Mouse (Mus musculus): ENCODE data around the gene Dennd5a. TPM values are rescaled to one million over a fixed set of nuclear protein-coding genes. Genes with fewer than 3 reads are reported as not detected.

The Dennd5a gene
- polyA plus RNA-seq, 1 experiment from 2014 or later = 15.3 TPM

DNA sequence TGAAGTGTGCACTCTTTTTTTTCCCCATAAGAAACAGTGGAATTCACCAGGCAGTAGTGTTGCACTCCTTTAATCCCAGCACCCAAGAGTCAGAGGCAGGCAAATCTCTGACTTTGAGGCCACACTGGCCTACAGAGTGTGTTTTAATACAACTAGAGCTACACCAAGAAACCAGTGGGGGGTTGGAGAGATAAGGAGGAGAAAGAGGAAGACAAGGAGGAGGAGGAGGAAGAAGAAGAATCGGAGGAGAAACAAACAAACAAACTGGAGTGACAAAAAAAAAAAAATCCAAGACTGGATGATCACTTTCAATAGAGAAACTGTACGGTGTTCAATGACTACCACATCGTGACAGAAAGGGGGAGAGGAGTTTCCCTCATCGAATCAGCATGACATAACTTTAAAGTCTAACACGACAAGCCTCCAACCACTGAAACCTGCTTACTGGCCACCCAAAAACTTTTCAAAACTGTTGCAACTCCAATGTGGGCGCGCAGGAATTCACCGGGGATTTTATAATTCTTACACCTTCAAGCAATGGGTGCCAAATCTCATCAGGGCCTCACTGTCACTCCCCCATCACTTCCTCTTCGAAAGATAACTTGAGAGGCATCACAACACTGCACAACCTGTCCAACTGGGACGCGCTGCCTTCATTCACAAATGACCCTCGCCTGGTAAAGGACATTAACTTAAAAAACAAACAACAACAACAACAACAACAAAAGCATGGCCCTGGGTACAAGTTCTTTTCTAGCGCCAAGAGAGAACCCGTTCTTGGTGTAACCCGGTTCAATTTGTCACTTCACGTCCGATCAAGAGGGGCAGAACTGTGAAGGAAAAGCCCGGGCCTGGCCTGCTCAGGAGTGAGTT, 1.2 kb downstream of the Dennd5a start:
- WGBS = 10% methylated on average over 18 of the region's 18 CpGs
- no peaks in the 10 kb centered on the region for H3K27me3 ChIP-seq (replicated peaks; ENCODE audit: control insufficient read depth, insufficient read depth, low read length)
- peak overlapping the region; percentile 80 for H3K27ac ChIP-seq (ENCODE audit: low read depth, low read length)
- no peaks in the 10 kb centered on the region for H3K9me3 ChIP-seq (ENCODE audit: control insufficient read depth)
- TF ChIP-seq CTCF (IDR thresholded peaks at IDR 0.05; ENCODE audit: low read depth) = no peak
- no peaks in the 10 kb centered on the region for H3K4me1 ChIP-seq (replicated peaks; ENCODE audit: control insufficient read depth, insufficient read depth, low read length)
- H3K9ac ChIP-seq (ENCODE audit: low read depth, low read length) = peak overlapping the region; percentile 90
- H3K4me3 ChIP-seq (ENCODE audit: low read depth, low read length) = peak overlapping the region; percentile 76
- peak overlapping the region; percentile 88 for H3K4me2 ChIP-seq (replicated peaks; ENCODE audit: low read depth)
- no peak for ATAC-seq
- no peaks in the 10 kb centered on the region for H3K36me3 ChIP-seq (ENCODE audit: control insufficient read depth, insufficient read depth)

GRCm38 (mm10) chr7:109957996-109958789, 2.1 kb downstream of the Dennd5a start:
- no peak overlapping the region for H3K9ac ChIP-seq (ENCODE audit: low read depth, low read length)

DNA sequence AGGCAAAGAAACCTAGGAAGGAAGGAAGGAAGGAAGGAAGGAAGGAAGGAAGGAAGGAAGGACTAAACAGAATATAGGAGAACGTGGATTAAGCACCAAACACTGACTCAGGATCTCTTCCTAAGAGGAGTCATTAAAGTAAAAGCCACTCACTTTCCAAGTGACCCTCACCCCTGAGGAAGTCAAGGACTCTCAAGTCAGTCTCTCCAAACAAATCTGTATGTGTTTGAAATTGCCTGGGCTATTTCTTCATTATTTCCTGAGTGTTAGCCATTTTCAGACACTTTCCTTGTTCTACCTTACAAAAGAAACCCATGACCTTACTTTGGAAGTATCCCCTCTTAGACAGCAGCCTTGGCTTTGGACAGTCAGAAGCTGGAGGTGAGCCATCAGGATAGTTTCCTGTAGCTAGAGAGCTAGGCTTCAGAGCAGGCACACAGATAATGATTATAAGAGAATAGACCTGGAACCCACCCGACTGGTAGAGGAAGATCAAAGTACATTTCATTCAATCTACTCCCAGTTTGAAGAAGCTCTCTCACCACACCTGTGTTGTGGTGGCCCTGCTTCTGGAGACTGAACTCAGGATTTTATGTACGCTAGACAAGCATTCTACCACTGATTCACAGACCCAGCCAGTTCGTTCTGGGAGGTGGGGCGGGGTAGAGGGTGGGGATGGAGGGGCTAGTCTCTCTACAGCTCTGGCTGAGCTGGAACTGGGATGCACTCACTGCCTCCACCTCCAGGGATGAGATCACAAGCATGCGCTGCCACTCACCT, 5.5 kb downstream of the Dennd5a start:
- H3K36me3 ChIP-seq (ENCODE audit: control insufficient read depth, insufficient read depth) = no peaks in the 10 kb centered on the region
- H3K4me2 ChIP-seq (replicated peaks; ENCODE audit: low read depth) = no peak overlapping the region
- ATAC-seq = peak; percentile 28; the same call in 1 of the 2 replicates
- H3K27me3 ChIP-seq (replicated peaks; ENCODE audit: control insufficient read depth, insufficient read depth, low read length) = no peaks in the 10 kb centered on the region
- no peak for TF ChIP-seq CTCF (IDR thresholded peaks at IDR 0.05; ENCODE audit: low read depth)
- H3K4me3 ChIP-seq (ENCODE audit: low read depth, low read length) = no peak overlapping the region
- H3K9ac ChIP-seq (ENCODE audit: low read depth, low read length) = no peak overlapping the region
- no peaks in the 10 kb centered on the region for H3K4me1 ChIP-seq (replicated peaks; ENCODE audit: control insufficient read depth, insufficient read depth, low read length)
- no peaks in the 10 kb centered on the region for H3K9me3 ChIP-seq (ENCODE audit: control insufficient read depth)
- no peak overlapping the region for H3K27ac ChIP-seq (ENCODE audit: low read depth, low read length)
- 37% methylated on average over 6 of the region's 6 CpGs for WGBS

More at GRCm38 (mm10) chr7:109957996-109958789, 2.1 kb downstream of the Dennd5a start:
- Histone ChIP-seq H3K27ac (ENCODE audit: low read depth, low read length) (no peak overlapping the region), H3K9me3 (ENCODE audit: control insufficient read depth) (no peaks in the 10 kb centered on the region), H3K4me1 (replicated peaks; ENCODE audit: control insufficient read depth, insufficient read depth, low read length) (no peaks in the 10 kb centered on the region), H3K4me2 (replicated peaks; ENCODE audit: low read depth) (peak overlapping the region; percentile 88), H3K4me3 (ENCODE audit: low read depth, low read length) (peak overlapping the region; percentile 76; the same call in 1 of the 2 replicates), H3K27me3 (replicated peaks; ENCODE audit: control insufficient read depth, insufficient read depth, low read length) (no peaks in the 10 kb centered on the region), H3K36me3 (ENCODE audit: control insufficient read depth, insufficient read depth) (no peaks in the 10 kb centered on the region)
- TF ChIP-seq CTCF (IDR thresholded peaks at IDR 0.05; ENCODE audit: low read depth) = no peak
- no peak for ATAC-seq
- 64% methylated on average over 8 of the region's 8 CpGs for WGBS

- H3K4me1 ChIP-seq (replicated peaks; ENCODE audit: control insufficient read depth, insufficient read depth, low read length) = no peaks in the 10 kb centered on the region
- no peaks in the 10 kb centered on the region for H3K36me3 ChIP-seq (ENCODE audit: control insufficient read depth, insufficient read depth)
- H3K27me3 ChIP-seq (replicated peaks; ENCODE audit: control insufficient read depth, insufficient read depth, low read length) = no peaks in the 10 kb centered on the region
- no peak overlapping the region for H3K9ac ChIP-seq (ENCODE audit: low read depth, low read length)
- H3K4me2 ChIP-seq (replicated peaks; ENCODE audit: low read depth) = no peak overlapping the region
- no peak for TF ChIP-seq CTCF (IDR thresholded peaks at IDR 0.05; ENCODE audit: low read depth)
- no peak overlapping the region for H3K4me3 ChIP-seq (ENCODE audit: low read depth, low read length)
- no peak overlapping the region for H3K27ac ChIP-seq (ENCODE audit: low read depth, low read length)
- no peaks in the 10 kb centered on the region for H3K9me3 ChIP-seq (ENCODE audit: control insufficient read depth)
- WGBS = 74% methylated on average over 4 of the region's 4 CpGs
- ATAC-seq = no peak
Measured at GRCm38 (mm10) chr7:109951297-109951696, 9.0 kb downstream of the Dennd5a start.

GRCm38 (mm10) chr7:109944421-109945034, 15.7 kb downstream of the Dennd5a start:
- Histone ChIP-seq H3K9ac (ENCODE audit: low read depth, low read length) (no peak overlapping the region), H3K4me2 (replicated peaks; ENCODE audit: low read depth) (no peak overlapping the region), H3K27ac (ENCODE audit: low read depth, low read length) (no peak overlapping the region), H3K27me3 (replicated peaks; ENCODE audit: control insufficient read depth, insufficient read depth, low read length) (no peaks in the 10 kb centered on the region), H3K36me3 (ENCODE audit: control insufficient read depth, insufficient read depth) (no peaks in the 10 kb centered on the region), H3K4me1 (replicated peaks; ENCODE audit: control insufficient read depth, insufficient read depth, low read length) (peaks cover 4% of the 10 kb centered on the region; the same call in 1 of the 2 replicates), H3K9me3 (ENCODE audit: control insufficient read depth) (no peaks in the 10 kb centered on the region), H3K4me3 (ENCODE audit: low read depth, low read length) (no peak overlapping the region)
- WGBS = 59% methylated on average over 6 of the region's 6 CpGs
- TF ChIP-seq CTCF (IDR thresholded peaks at IDR 0.05; ENCODE audit: low read depth) = no peak
- no peak for ATAC-seq

Measured in intestine, postnatal 0 days (tissue).